Mouse (Mus musculus): ENCODE data around the gene Upk1b. TPM values are rescaled to one million over a fixed set of nuclear protein-coding genes. Genes with fewer than 3 reads are reported as not detected.
"Not testable (repeated sequence)": the region's sequence is repeated elsewhere in the genome, so short reads cannot be mapped to it uniquely, and the experiment has no call there.

The Upk1b gene
- total RNA-seq (2014; fragmentation: Nextera tagmentation): not detected in 2 replicates
- 0.39 TPM in 1 of 2 replicates, not detected in the other for total RNA-seq (2017)

DNA sequence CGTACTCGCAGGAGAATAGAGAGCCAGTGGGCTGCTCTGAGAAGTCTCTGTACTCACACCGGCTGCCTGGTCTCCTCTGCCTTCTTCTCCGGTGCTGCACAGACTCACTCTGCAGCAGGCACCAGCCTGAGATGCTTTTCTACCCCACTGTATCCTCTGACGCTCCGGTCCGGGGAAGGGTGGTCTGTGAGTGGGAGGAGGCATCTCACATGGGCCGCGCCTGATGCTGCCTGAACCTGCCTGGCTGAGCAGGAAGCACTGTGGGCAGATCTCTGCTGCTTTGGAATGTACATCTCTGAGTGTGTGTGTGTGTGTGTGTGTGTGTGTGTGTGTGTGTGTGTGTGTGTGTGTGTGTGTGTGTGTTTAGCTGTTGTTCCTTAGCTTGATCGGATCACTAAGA, at the start of gene Upk1b:
Gene Upk1b (minus strand): TSS at position 238 of the 400 bp plus-strand sequence.
- ATAC-seq (replicated peaks; ENCODE audit: poor library complexity, severe bottlenecking): peak; percentile 69

DNA sequence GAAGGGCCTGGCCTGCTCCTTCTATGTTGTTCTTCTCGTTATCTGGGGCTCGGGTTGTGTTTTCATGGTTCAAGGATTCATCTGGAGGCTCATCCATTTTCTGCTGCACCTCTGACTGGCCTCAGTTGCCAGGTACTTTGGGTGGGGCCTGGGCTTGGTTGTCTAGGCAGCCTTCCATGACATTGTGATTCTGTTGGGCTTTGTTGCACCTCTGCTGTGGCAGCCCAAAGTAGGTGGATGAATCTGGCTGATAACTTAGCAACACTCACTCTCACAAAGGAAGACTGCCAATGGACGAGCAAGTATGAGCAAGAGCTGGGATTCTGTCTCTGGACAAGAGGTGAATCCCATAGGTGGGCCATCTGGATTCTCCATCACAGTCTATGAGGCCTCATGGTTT, 28.5 kb upstream of the Upk1b start, which contains the start of gene 4930435E12Rik:
Gene 4930435E12Rik (minus strand): TSS at position 101 of the 400 bp plus-strand sequence.
- ATAC-seq (replicated peaks; ENCODE audit: poor library complexity, severe bottlenecking): no peak

DNA sequence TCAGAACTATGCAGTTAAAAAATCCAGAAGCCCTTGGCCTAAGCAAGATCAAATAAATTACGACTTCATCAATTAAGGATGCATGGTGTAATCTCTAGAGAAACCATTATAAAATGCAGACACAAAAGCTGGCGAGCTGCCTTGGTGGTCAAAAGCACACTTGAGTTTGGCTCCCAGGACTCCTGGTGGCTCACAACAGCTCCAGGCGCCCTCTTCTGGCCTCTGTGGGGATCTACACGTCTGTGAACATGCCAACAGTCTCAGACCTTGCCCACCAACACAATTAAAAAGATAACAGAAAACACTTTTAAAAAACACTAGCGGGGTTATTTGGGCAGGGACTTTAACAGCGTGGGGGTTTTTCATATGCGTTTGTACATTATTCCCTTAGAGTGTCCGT, 12.4 kb upstream of the Upk1b start:
- peak; percentile 99 for ATAC-seq (replicated peaks; ENCODE audit: poor library complexity, severe bottlenecking)

DNA sequence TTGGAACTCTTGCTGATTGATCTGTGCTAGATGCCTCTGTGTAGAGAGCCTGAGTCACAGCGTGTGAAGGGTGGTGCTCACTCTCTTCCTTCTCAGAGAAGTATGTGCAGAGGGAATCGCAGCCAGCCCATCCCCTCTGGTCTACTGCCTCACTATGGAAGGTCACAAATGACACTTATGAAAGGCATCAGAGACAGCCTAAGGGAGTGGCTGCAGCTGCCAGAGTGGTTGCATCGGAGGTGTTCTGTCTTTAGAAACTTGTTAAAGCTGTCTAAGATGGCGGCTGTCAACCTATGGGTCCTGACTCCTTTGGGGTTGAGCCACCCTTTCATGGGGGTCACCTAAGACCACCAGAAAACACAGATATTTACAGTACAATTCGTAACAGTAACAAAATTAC, 10.1 kb upstream of the Upk1b start:
- no peak for ATAC-seq (replicated peaks; ENCODE audit: poor library complexity, severe bottlenecking)

DNA sequence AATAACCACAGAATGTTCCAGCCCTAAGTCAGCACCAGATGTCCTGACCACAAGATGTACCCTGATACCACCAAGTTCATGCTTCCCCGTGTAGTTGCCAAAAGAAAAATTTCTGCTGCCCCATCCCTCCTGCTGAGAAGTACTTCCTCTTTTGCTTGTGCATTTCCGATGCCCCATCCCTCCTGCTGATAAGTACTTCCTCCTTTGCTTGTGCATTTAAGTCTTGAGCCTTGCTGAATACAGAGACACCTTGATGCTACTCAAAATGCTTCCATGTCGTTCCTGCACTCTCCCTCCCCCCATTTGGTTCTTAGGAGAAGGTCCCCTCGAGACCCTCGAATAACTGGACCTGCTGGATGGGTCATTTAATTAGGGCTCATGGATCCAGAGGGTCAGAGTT, 7.7 kb upstream of the Upk1b start:
- not testable (repeated sequence) for ATAC-seq (replicated peaks; ENCODE audit: poor library complexity, severe bottlenecking)

DNA sequence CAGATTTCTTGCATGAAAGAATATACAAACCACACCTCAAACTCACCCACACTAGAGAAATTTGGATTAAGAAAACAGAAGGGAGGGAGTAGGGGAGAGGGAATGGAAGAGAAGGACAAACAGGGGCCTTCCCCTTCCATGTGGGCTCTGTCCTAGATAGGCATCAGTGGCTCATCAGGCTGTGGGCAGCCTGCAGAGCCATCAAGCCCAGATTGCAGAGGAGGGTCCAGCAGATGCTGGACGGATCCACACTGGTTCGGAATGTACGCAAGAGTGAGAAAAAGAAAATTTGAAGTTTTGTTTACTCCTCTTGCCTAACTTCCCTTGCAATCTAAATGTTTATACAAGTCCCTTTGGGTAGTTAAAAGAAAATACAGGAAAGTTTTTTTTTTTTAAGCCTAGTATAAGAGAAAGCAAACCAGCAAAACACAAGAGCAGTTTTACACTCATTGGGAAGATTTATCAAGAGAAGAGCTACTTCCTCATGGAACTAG, 1.1 kb downstream of the Upk1b start:
- ATAC-seq (replicated peaks; ENCODE audit: poor library complexity, severe bottlenecking): no peak

DNA sequence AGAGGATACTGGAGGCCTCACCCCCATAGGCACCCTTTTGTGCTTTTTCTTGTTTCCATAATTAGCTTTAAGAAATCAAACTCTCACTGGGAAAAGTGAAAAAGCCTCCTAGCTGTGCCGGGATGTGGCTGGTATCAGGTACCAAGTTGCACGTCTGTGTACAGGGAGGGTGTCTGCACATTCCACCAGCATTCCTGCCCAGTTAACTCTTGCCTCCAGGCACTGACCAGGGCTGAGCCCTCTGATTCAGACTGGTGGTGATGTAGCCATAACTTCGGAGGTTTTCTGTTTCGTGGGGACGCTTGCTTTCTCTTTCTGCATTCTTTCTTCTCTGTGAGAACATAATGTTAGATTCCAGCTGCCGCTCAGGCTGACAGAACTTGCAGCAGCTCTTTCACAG, 7.0 kb downstream of the Upk1b start:
- ATAC-seq (replicated peaks; ENCODE audit: poor library complexity, severe bottlenecking): no peak

DNA sequence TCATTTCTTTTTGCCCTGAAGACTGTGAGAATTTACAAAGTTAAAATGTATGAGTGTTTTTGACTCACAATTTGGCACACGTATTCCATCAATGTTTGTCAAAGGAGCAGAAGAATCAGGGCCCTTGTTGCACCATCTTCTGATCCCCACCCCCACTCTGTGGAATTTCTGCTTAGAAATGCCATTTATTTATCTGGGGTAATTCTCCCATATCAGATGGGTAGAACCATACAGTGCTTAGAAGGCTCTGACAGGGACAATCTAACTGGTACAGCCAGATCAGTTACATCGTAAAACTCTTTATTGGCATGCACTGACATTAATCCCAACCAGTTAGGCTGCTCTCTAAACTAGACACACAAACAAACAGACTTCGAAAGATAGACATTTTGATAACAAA, 10.2 kb downstream of the Upk1b start:
- ATAC-seq (replicated peaks; ENCODE audit: poor library complexity, severe bottlenecking): no peak

DNA sequence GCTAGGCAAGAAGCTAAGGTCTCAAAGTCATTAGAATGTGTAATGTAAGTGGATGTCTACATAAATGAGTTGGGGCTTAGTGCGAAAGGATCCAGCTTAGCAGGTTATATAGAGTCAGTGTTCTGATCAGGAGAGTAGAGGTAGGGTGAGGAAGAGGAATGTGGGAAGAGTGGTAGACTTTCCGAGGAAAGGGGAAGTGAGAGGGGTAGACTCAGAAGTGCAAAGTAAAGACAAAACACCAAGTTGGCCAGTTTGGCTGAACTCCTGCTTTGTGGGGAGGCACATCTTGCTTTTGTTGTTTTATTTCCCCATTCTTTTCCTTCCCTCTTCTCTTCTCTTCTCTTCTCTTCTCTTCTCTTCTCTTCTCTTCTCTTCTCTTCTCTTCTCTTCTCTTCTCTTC, 11.1 kb downstream of the Upk1b start:
- peak; percentile 88 for ATAC-seq (replicated peaks; ENCODE audit: poor library complexity, severe bottlenecking)

DNA sequence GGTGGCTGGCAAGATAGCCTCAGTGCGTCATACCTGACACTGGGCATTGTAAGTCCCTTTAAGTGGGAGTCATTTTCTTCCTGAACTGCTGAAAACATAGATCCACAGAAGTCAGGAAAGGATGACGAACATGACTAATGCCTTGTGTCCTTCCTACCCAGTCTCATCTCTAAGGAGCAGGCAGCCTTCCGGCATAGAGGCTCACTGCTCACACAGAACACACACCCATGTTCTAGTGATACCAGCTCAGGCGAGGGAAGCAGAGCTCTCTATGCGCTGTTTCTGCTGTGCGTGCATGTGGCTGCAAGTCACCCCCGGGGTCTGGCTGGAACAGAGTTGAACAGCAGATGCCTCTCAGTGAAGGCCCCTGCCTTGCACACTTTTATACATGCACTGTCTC, 14.8 kb downstream of the Upk1b start:
- no peak for ATAC-seq (replicated peaks; ENCODE audit: poor library complexity, severe bottlenecking)

DNA sequence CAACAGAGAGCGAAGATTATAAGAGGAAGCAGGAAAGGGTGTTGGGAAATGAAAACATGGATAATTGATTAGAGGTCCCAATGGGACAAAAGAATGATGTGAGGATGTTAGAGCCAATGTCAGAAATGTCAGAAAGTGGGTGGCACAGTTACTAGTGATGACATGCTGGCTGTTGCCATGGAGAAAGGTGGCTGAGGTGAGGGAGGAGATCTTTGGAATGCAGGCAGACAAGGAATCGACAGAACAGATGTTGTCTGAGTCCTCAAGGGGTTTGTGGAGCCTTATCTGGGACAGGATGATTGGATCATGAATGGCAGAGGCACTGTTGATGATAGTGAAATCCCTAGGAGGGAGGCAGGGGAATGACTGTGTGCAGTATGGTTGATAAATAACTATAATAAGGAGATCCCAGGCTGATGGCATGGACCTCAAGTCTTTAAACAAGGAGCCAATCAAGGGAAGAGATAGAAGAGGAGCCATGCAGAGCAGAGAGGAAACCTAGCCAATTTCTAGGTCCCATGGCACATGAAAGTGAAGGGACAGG, 17.5 kb downstream of the Upk1b start:
- no peak for ATAC-seq (replicated peaks; ENCODE audit: poor library complexity, severe bottlenecking)

DNA sequence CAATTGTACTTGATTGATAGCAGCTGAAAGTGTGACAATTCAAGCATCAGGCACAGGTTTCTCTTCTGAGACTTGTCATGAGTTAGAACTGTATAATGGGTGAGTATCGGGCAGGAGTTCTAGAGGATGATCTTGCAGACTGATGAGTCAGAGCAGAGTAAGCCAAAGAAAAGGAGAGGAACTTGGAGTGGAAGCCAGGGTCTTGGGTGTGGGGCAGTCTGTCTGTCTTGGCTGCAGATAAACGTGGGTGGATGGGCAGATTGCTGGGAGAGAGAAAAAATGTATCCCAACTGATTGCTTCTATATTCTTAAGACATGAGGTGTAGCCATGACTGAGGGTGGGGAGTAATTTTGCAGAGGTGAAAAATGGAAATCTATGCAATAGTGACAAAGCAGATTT, 18.2 kb downstream of the Upk1b start:
- no peak for ATAC-seq (replicated peaks; ENCODE audit: poor library complexity, severe bottlenecking)

DNA sequence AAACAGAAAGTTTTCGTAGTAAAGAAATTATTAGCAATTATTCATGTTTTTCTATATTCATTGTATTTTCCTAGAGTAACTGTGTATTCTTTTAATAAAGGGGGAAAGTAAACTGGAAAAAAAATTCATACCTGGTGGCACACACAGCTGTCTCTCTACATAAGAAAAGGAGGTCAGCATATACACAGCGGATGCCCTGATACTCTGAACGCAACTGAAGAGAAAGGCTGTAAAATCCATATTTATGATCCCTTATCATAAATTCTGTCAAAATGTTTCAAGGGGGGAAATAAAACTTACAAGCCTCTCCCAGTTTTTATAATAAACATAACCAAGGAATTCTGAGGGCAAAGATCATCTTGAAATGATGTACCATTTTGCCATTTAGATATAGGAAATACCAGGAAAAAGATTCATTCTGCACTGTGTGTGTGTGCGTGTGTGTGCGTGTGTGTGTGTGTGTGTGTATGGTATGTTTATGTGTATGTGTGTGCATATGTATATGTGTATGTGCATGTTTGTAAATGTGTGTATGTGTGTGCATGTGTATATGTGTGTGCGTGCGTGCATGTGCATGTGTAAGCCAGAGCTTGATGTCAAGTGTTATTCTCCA, 19.1 kb downstream of the Upk1b start:
- ATAC-seq (replicated peaks; ENCODE audit: poor library complexity, severe bottlenecking): no peak

DNA sequence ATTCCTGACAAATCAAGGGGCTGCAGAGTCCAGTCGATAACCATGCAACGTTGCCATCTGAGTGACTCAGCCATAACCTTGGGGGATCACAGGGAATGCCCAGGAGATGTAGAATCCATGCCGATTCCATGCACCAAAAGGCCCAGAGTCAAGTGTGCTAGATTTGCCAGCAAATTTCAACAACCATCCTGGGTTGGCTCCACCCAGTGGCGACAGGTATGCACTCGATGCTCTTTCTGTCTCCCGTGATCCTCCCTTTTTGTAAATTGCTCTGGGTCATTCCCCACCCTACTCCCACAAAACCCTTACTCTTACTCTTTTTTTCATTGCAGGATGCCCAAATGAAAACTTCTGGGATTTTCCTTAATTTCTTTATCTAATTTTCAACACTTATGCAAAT, 23.8 kb downstream of the Upk1b start:
- ATAC-seq (replicated peaks; ENCODE audit: poor library complexity, severe bottlenecking): no peak

DNA sequence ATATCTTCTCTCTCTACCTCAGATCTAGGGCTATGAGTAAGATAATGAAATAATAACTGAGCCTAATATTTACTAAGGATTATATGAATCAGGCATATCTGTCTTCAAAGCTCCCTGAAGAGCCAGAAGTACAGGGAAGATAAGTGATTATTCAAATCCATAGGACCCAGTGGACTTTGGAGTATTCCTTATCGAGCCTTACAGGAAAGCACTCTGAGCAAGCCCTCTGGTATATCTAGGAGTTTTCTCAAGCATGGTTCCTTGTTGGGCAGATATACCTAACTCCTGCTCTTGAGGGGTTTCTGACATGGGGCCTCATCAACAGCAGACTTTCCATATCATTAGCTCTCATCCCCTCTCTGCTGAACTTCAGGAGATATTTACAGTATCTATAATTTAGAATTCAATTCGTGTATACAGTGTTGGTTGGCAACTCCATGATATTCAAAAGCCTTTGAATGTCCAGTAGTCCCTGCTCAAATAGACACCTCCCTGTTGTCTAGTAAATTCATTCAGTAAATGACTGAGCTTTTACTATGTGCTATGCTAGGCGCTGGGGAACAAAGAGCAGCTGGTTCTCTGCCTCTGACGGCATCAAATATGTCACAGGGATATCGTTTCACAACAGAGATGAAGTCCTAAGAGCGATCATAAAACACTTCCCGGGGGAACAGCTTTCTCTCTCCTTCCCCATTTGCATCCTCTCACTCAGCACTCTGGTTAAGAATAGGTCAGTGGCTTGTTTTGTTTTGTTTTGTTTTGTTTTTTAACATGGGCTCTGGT, 25.0 kb downstream of the Upk1b start:
- ATAC-seq (replicated peaks; ENCODE audit: poor library complexity, severe bottlenecking): no peak

DNA sequence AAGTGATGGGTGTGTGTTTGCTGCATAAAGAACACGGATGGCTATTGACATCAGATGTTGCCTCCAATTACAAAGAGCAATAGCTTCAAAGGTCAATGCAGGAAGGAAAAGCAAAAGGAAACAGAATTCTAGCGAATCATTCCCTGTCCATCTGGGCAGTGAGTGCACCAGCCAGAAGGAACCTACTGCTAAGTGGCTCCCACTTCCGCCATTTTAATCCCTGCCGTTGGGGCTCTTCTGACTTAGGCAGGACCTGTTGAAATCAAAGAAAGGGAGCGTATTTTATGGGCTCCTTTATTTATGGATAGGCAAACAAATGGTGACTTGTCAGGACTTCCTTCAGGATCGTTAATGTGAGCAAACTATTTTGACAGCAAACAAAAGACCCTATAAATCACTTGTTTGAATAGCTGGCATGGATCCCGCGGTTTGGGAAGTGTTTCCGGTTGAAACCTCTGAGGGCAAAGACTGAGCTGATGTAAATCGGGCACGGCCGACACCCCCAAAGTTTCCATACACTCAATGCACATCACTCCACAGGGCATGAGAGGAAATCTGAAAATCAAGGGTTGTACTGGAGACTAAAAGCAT, 27.1 kb downstream of the Upk1b start:
- ATAC-seq (replicated peaks; ENCODE audit: poor library complexity, severe bottlenecking): no peak

DNA sequence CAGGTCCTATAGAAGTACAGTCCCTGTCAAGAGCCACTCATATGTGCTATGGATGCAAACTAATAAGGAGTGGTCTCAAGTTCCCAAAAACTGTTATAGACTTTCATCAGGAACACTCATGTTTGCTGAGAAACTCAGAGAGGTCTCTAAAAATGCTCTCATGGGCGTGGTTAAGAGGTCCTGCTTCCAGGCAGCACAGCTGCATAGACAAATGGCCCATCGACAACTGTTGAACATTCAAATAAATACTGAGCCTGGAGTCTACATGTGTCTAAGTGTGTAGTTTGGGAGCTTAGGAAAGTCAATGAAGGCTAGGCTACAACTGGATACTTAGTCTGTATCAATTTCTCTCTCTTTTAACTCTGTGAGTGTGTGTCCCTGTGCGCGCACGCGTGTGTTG, 29.0 kb downstream of the Upk1b start:
- ATAC-seq (replicated peaks; ENCODE audit: poor library complexity, severe bottlenecking): no peak

DNA sequence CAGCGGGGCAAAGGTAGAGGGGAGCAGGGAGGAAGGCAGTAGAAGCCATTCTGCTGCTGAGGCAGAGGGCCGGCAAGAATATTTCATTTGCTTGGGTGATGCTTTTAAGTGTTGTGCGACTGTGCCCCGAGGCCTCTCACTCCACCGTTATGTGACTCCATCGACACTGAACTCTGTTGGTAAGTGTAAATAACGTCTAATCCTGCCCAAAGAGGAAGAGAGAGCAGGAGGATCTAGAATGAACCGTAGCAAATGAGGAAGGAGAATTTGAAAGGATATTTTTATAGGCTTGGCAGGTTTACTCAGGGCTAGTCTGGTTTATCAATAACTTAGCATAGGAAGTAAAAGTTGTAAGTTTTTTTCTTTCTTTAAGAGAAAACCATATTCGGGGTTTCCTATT, 30.6 kb downstream of the Upk1b start:
- ATAC-seq (replicated peaks; ENCODE audit: poor library complexity, severe bottlenecking): peak; percentile 79

DNA sequence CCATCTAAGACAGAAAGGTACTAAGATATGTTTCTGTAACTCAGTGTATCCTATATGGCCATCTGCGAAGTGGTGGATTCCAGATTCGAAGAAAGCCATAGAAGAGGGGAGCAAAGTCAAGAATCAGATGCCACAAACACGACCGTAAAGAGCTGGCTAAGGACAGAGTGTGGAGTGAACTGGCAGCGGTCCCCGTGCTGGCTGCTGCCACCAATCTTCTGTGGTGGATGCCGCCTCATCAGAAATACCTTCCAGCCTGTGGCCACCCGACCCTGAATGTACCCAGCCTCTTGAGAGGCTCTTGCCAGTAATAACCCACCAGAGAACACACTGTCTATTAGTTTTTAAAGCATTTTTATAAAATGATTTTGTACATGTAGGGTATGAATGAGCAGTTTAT, 31.7 kb downstream of the Upk1b start:
- ATAC-seq (replicated peaks; ENCODE audit: poor library complexity, severe bottlenecking): no peak

DNA sequence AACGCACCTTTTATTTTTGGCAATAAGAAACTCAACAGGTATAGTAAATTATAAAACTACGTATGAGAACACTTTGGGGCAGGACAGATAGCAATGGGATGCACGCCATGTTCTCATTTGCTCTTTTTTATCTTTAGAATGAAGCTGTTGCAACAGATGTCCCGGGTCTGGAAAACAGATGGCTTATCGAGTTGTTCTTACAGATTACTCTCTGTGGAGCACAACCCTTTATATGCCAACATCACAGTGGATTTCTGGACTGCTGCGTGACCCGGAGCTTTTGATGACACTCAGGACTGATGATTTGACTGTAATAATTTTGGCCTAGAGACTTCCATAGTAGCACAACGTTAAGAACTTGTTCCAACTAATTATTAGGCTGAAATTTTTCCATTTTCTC, 32.4 kb downstream of the Upk1b start:
- no peak for ATAC-seq (replicated peaks; ENCODE audit: poor library complexity, severe bottlenecking)

DNA sequence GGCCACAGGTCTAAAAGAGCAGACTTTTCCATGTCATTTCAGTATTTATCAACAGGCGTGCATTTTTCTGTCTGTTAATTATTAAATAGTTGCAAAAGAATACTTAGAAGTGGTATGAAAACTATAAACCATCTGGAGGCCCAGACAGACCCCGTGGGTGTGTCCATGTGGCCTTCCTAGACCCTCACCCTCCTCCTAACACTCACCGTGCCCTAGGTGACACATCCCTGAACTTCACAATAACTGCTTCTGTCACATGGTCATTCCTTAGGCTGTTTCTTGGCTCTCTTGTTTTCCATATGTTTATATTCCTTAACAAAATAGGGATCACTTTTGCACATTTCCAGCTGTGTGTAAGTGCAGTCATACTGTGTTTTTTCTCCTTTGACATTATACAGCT, 33.5 kb downstream of the Upk1b start:
- ATAC-seq (replicated peaks; ENCODE audit: poor library complexity, severe bottlenecking): no peak

Data from granulocyte monocyte progenitor cell, adult 5-6 weeks (primary cell).